Mouse (Mus musculus): ENCODE results near the gene Dgki. TPM values are rescaled to one million over a fixed set of nuclear protein-coding genes. Genes with fewer than 3 reads are reported as not detected.

The Dgki gene
- total and polyA plus RNA-seq, 2 experiments from 2014 or later = 4.6 to 26.9 TPM

DNA sequence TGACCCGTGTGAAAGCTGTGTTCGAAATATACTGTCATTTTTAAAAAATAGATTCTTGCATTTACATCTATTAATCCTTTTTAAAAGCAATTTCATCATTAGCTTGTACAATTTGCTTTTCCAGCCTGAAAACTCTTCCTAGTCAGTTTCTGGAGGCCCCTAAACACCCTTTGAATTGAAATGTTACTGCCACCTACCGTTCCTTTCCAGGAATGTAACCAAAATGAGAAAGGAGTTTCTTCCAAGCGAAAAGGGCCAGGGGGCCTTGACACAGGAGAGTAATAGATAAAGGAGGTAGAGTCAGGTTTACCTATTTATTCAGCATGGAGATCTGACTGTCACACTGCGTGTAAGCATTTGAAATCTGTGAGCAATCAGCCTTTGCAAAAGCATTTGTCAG, 396.2 kb downstream of the Dgki start:
- 0 out of 2 replicates have a peak overlapping the region, but pooled peaks have one; percentile 58 for H3K27ac ChIP-seq (ENCODE audit: low read depth, low read length)
- no peak overlapping the region for H3K9ac ChIP-seq (replicated peaks; ENCODE audit: low read length, poor library complexity, severe bottlenecking)
- no peaks in the 10 kb centered on the region for H3K27me3 ChIP-seq (ENCODE audit: insufficient read depth, low read length)
- peak; percentile 84 for DNase-seq (ENCODE audit: low spot score)
- peak; percentile 86 for TF ChIP-seq CTCF (IDR thresholded peaks at IDR 0.05)
- no peaks in the 10 kb centered on the region for H3K36me3 ChIP-seq (ENCODE audit: insufficient read depth, low read length)
- ATAC-seq (ENCODE audit: low FRiP score) = peak; percentile 54; the same call in 1 of the 2 replicates
- no peak overlapping the region for H3K4me2 ChIP-seq (ENCODE audit: low read depth, low read length, poor library complexity, severe bottlenecking)
- no peaks in the 10 kb centered on the region for H3K4me1 ChIP-seq (ENCODE audit: insufficient read depth, low read length)
- H3K9me3 ChIP-seq (ENCODE audit: low read length) = no peaks in the 10 kb centered on the region
- no peak overlapping the region for H3K4me3 ChIP-seq (ENCODE audit: low read depth, low read length)
- 14% methylated on average over 5 of the region's 5 CpGs for WGBS

DNA sequence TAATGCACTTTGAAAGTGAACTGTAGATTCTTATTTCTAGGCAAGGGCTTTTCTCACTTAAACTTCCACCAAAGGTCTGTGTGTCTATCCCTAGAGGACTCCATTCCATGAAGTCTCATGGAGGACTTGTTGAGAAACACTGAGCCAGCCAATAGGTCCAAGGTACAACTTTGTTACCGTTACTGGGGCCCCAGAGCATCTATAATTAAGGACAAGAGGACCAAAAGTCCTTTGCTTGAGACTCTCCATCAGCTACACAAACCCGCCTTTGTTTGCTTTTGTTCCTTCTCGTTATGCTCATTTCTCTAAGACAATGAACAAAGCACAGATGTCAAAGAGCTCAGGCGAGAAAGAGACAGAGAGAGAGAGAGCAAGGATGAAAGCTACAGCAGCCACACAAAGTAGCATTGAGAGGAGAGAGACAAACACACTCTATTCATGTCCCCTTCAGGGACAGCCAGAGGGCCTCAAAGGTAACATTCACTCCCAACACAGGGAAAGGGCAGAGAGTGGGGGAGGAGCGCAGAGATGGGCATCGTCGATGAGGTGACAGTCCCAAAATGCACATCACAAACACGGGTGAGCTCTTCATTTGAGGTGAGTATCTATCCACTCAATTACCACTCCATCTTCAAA, 396.7 kb downstream of the Dgki start:
- DNase-seq (ENCODE audit: low spot score) (no peak), ATAC-seq (ENCODE audit: low FRiP score) (0 out of 2 replicates have a peak, but pooled peaks have one; percentile 58)
- no peaks in the 10 kb centered on the region for H3K36me3 ChIP-seq (ENCODE audit: insufficient read depth, low read length)
- no peaks in the 10 kb centered on the region for H3K4me1 ChIP-seq (ENCODE audit: insufficient read depth, low read length)
- no peak overlapping the region for H3K4me3 ChIP-seq (ENCODE audit: low read depth, low read length)
- H3K9me3 ChIP-seq (ENCODE audit: low read length) = no peaks in the 10 kb centered on the region
- H3K9ac ChIP-seq (replicated peaks; ENCODE audit: low read length, poor library complexity, severe bottlenecking) = no peak overlapping the region
- no peak for TF ChIP-seq CTCF (IDR thresholded peaks at IDR 0.05)
- H3K27ac ChIP-seq (ENCODE audit: low read depth, low read length) = peak overlapping the region; percentile 58; the same call in 1 of the 2 replicates
- WGBS = 11% methylated on average over 8 of the region's 8 CpGs
- H3K27me3 ChIP-seq (ENCODE audit: insufficient read depth, low read length) = no peaks in the 10 kb centered on the region
- no peak overlapping the region for H3K4me2 ChIP-seq (ENCODE audit: low read depth, low read length, poor library complexity, severe bottlenecking)

DNA sequence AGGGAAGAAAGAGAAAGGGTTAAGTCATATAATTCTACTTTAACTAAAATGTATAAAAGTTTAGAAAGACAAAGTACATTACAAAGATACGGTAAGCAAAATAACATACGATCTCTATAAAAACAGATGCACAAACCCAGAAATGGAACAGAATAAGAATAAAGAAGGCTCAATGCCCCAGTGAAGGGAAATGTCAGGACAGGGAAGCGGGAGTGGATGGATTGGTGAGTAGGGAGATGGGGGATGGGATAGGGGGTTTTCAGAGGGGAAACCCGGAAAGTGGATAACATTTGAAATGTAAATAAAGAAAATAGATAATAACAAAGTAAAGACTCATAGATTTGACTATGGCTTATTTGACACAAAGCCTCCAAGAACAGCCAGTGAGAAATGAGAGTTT, 400.1 kb downstream of the Dgki start:
- ATAC-seq (ENCODE audit: low FRiP score) = no peak
- TF ChIP-seq CTCF (IDR thresholded peaks at IDR 0.05) = no peak
- H3K27me3 ChIP-seq (ENCODE audit: insufficient read depth, low read length) = no peaks in the 10 kb centered on the region
- no peaks in the 10 kb centered on the region for H3K36me3 ChIP-seq (ENCODE audit: insufficient read depth, low read length)
- WGBS = 93% methylated on average over 4 of the region's 4 CpGs
- H3K4me1 ChIP-seq (ENCODE audit: insufficient read depth, low read length) = no peaks in the 10 kb centered on the region
- DNase-seq (ENCODE audit: low spot score) = no peak
- no peak overlapping the region for H3K9ac ChIP-seq (replicated peaks; ENCODE audit: low read length, poor library complexity, severe bottlenecking)
- no peak overlapping the region for H3K4me3 ChIP-seq (ENCODE audit: low read depth, low read length)
- H3K27ac ChIP-seq (ENCODE audit: low read depth, low read length) = no peak overlapping the region
- no peaks in the 10 kb centered on the region for H3K9me3 ChIP-seq (ENCODE audit: low read length)
- no peak overlapping the region for H3K4me2 ChIP-seq (ENCODE audit: low read depth, low read length, poor library complexity, severe bottlenecking)

DNA sequence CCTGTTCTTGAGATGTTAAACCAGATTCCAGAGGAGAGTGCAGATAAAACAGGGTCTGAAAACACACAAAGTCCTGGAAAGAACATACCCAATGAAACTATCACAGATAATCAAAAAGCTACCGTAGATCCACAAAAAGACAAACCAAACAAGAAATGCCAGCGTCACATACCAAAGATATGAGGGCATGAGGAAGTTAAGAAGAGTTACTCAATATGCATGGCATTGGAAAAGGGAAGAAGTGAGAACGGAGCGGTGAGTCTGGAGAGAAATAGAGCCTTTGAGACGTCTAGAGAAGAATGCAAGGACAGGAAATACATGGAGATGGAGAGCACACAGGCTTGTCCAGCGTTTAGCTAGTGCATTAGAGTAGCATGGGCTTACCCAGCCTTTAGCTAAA, 401.6 kb downstream of the Dgki start:
- Histone ChIP-seq H3K4me3 (ENCODE audit: low read depth, low read length) (no peak overlapping the region), H3K4me1 (ENCODE audit: insufficient read depth, low read length) (no peaks in the 10 kb centered on the region), H3K4me2 (ENCODE audit: low read depth, low read length, poor library complexity, severe bottlenecking) (no peak overlapping the region), H3K27me3 (ENCODE audit: insufficient read depth, low read length) (no peaks in the 10 kb centered on the region), H3K36me3 (ENCODE audit: insufficient read depth, low read length) (no peaks in the 10 kb centered on the region), H3K9ac (replicated peaks; ENCODE audit: low read length, poor library complexity, severe bottlenecking) (no peak overlapping the region), H3K9me3 (ENCODE audit: low read length) (no peaks in the 10 kb centered on the region), H3K27ac (ENCODE audit: low read depth, low read length) (no peak overlapping the region)
- ATAC-seq (ENCODE audit: low FRiP score) = no peak
- DNase-seq (ENCODE audit: low spot score) = no peak
- no peak for TF ChIP-seq CTCF (IDR thresholded peaks at IDR 0.05)
- 83% methylated on average over 6 of the region's 6 CpGs for WGBS

DNA sequence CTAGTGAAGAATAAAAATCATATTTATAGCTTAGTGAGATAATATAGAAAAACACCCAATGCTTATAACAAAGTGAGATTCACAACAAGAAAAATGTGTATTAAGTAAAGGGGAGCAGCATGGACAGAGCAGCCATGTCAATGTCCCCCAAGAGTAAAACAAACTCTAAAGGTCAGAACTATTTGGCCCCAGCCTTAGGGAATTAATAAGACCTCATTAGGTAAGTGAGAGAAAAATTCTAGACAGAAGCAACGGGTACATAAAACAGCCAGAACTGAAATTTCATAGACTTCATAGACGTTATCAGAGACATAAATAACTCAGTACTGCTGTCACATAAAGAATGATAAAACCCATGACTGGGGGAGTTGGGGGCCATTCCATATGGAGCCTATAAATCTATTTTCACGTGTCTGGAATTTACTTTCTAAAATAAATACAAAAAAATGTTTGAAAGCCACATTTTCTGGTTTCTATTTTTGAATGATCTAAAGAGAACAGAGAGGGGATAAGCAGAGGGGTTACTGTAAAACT, 402.3 kb downstream of the Dgki start:
- 83% methylated on average over 3 of the region's 3 CpGs for WGBS
- Histone ChIP-seq H3K9ac (replicated peaks; ENCODE audit: low read length, poor library complexity, severe bottlenecking) (no peak overlapping the region), H3K36me3 (ENCODE audit: insufficient read depth, low read length) (no peaks in the 10 kb centered on the region), H3K27me3 (ENCODE audit: insufficient read depth, low read length) (no peaks in the 10 kb centered on the region), H3K4me1 (ENCODE audit: insufficient read depth, low read length) (no peaks in the 10 kb centered on the region), H3K4me2 (ENCODE audit: low read depth, low read length, poor library complexity, severe bottlenecking) (no peak overlapping the region), H3K27ac (ENCODE audit: low read depth, low read length) (no peak overlapping the region), H3K4me3 (ENCODE audit: low read depth, low read length) (no peak overlapping the region), H3K9me3 (ENCODE audit: low read length) (no peaks in the 10 kb centered on the region)
- no peak for ATAC-seq (ENCODE audit: low FRiP score)
- no peak for DNase-seq (ENCODE audit: low spot score)
- no peak for TF ChIP-seq CTCF (IDR thresholded peaks at IDR 0.05)

DNA sequence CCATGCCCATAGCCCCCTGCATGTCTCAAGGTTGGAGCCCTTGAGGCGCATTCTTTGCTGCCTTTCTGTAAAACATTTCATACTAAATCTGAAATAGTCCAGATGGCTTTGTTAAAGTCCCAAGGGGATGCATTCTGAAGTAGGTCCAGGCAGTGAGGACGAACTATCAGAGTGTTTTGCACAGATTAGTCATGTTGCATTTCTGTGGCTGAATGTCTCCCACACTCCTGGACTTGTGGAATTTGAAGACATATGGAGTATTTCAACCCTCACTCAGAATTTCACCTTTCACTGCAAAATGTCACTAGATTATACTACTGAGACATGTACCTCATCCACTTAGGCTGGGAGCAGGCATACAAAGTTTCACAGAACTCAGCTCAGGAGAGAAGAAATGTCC, 403.3 kb downstream of the Dgki start:
- no peaks in the 10 kb centered on the region for H3K36me3 ChIP-seq (ENCODE audit: insufficient read depth, low read length)
- H3K27me3 ChIP-seq (ENCODE audit: insufficient read depth, low read length) = no peaks in the 10 kb centered on the region
- no peak for DNase-seq (ENCODE audit: low spot score)
- no peak for TF ChIP-seq CTCF (IDR thresholded peaks at IDR 0.05)
- H3K4me2 ChIP-seq (ENCODE audit: low read depth, low read length, poor library complexity, severe bottlenecking) = no peak overlapping the region
- ATAC-seq (ENCODE audit: low FRiP score) = no peak
- H3K9ac ChIP-seq (replicated peaks; ENCODE audit: low read length, poor library complexity, severe bottlenecking) = no peak overlapping the region
- H3K27ac ChIP-seq (ENCODE audit: low read depth, low read length) = no peak overlapping the region
- WGBS = 72% methylated on average over 2 of the region's 2 CpGs
- no peaks in the 10 kb centered on the region for H3K4me1 ChIP-seq (ENCODE audit: insufficient read depth, low read length)
- no peaks in the 10 kb centered on the region for H3K9me3 ChIP-seq (ENCODE audit: low read length)
- no peak overlapping the region for H3K4me3 ChIP-seq (ENCODE audit: low read depth, low read length)
